Comparison of ENCODE assay signal across 25 mouse cellular contexts in genomic region chr11:75684462-75684861, GRCm38 (mm10). TPM values are rescaled to one million over a fixed set of nuclear protein-coding genes. Genes with fewer than 3 reads are reported as not detected.
DNase-seq lines count a peak whose midpoint lies in the region; ATAC-seq and TF ChIP-seq lines count a peak whose summit lies in the region.
"Had no signal": no experiment of that assay in that cellular context is flagged by ENCODE, and none has a peak within 500 bp of the region (broad histone marks: within the 10 kb centered on the region; RNA-seq: fewer than 3 reads in every experiment).

No protein-coding gene starts in this region.

- intact Hi-C loops in heart, adult 2 months (cut with DNase I), result no loop called here

- H3K27ac ChIP-seq in heart, adult 2 months, result no peak overlapping the region
- H3K27ac ChIP-seq in heart, embryonic 11.5 days (ENCODE audit: low read depth, low read length), result no peak overlapping the region
- H3K27ac ChIP-seq in liver, postnatal 0 days (ENCODE audit: low read depth), result no peak overlapping the region
- H3K27ac ChIP-seq in liver, embryonic 12.5 days, result no peak overlapping the region
- H3K27ac ChIP-seq in CH12.LX (ENCODE audit: insufficient read depth, low read depth), result no peak overlapping the region
- no peak overlapping the region for H3K27ac ChIP-seq in hindbrain, embryonic 12.5 days
- H3K27ac ChIP-seq: forebrain, embryonic 10.5 days; midbrain, embryonic 10.5 days; neural tube, embryonic 15.5 days had no signal

- dilution Hi-C loops in CH12.LX (cut with MboI; ENCODE audit: extremely low pct_ligation_motif_present, extremely low pct_unique_long_range_greater_than_20kb, low sequenced_read_pairs), result no loop called here

- ATAC-seq in heart, embryonic 11.5 days (replicated peaks; ENCODE audit: insufficient number of reproducible peaks, low FRiP score, low TSS enrichment), result no peak
- ATAC-seq in liver, postnatal 0 days, result no peak
- ATAC-seq in liver, embryonic 12.5 days, result no peak
- ATAC-seq in hindbrain, embryonic 12.5 days (ENCODE audit: low FRiP score), result no peak
- ATAC-seq: activated CD4-positive, CD25-positive, alpha-beta regulatory T cell, adult 4 months; inflammation-experienced regulatory T-cells, adult 6 months had no signal

- H3K9ac ChIP-seq in heart, adult 2 months (ENCODE audit: low read depth, low read length), result no peak overlapping the region
- no peak overlapping the region for H3K9ac ChIP-seq in heart, embryonic 11.5 days (ENCODE audit: low read depth, low read length)
- H3K9ac ChIP-seq in liver, postnatal 0 days (replicated peaks), result no peak overlapping the region
- H3K9ac ChIP-seq in liver, embryonic 12.5 days, result no peak overlapping the region
- no peak overlapping the region for H3K9ac ChIP-seq in CH12.LX (ENCODE audit: insufficient read depth, low read depth)
- no peak overlapping the region for H3K9ac ChIP-seq in hindbrain, embryonic 12.5 days
- H3K9ac ChIP-seq: heart, embryonic 12.5 days; lung, embryonic 14.5 days had no signal

- no peaks in the 10 kb centered on the region for H3K27me3 ChIP-seq in heart, adult 2 months (ENCODE audit: control insufficient read depth, insufficient read depth, low read length)
- no peaks in the 10 kb centered on the region for H3K27me3 ChIP-seq in heart, embryonic 11.5 days (ENCODE audit: control insufficient read depth, insufficient read depth, low read length)
- no peaks in the 10 kb centered on the region for H3K27me3 ChIP-seq in liver, postnatal 0 days (ENCODE audit: insufficient read depth, low read length)
- H3K27me3 ChIP-seq in liver, embryonic 12.5 days (replicated peaks), result no peaks in the 10 kb centered on the region
- no peaks in the 10 kb centered on the region for H3K27me3 ChIP-seq in CH12.LX (replicated peaks)
- no peaks in the 10 kb centered on the region for H3K27me3 ChIP-seq in hindbrain, embryonic 12.5 days
- H3K27me3 ChIP-seq: heart, embryonic 12.5 days; neural tube, embryonic 15.5 days had no signal

- no peaks in the 10 kb centered on the region for H3K9me3 ChIP-seq in heart, embryonic 11.5 days (replicated peaks; ENCODE audit: control insufficient read depth, low read length)
- H3K9me3 ChIP-seq in liver, postnatal 0 days (ENCODE audit: low read length), result no peaks in the 10 kb centered on the region
- no peaks in the 10 kb centered on the region for H3K9me3 ChIP-seq in liver, embryonic 12.5 days (replicated peaks)
- H3K9me3 ChIP-seq in CH12.LX (replicated peaks; ENCODE audit: low read length), result no peaks in the 10 kb centered on the region
- no peaks in the 10 kb centered on the region for H3K9me3 ChIP-seq in hindbrain, embryonic 12.5 days (replicated peaks)
- H3K9me3 ChIP-seq: forebrain, embryonic 10.5 days; heart, embryonic 12.5 days; midbrain, embryonic 10.5 days; neural tube, embryonic 15.5 days had no signal

- H3K4me2 ChIP-seq in heart, embryonic 11.5 days, result no peak overlapping the region
- no peak overlapping the region for H3K4me2 ChIP-seq in liver, postnatal 0 days (ENCODE audit: low read depth, low read length)
- no peak overlapping the region for H3K4me2 ChIP-seq in liver, embryonic 12.5 days
- H3K4me2 ChIP-seq in CH12.LX (ENCODE audit: insufficient read depth, low read depth, poor library complexity, severe bottlenecking), result no peak overlapping the region
- H3K4me2 ChIP-seq in hindbrain, embryonic 12.5 days (replicated peaks), result no peak overlapping the region
- H3K4me2 ChIP-seq: heart, embryonic 12.5 days; lung, embryonic 14.5 days; neural tube, embryonic 15.5 days had no signal

- no peak for DNase-seq in heart, adult 2 months
- no peak for DNase-seq in liver, postnatal 0 days
- DNase-seq in CH12.LX (ENCODE audit: extremely low read depth) (peak; percentile 17), R1 (ENCODE audit: low read depth, low spot score) (peak; percentile 52)
- no peak for DNase-seq in layer of hippocampus, adult 8-10 months (ENCODE audit: low spot score in 2 of 2)
- DNase-seq: adrenal gland, adult 8-10 months; cerebellum, adult 11-12 months; heart, postnatal 14 days; kidney, adult 9 months; kidney, postnatal 4 days; lung, embryonic 14.5 days; lung, postnatal 36 days; right cerebral cortex, adult 18-20 months; right cerebral cortex, postnatal 4 days; thymus, adult 2 months; thymus, postnatal 4 days had no signal

- peaks cover 45% of the 10 kb centered on the region for H3K36me3 ChIP-seq in heart, adult 2 months (ENCODE audit: control insufficient read depth, insufficient read depth, low read length)
- H3K36me3 ChIP-seq in heart, embryonic 11.5 days (ENCODE audit: control insufficient read depth, insufficient read depth, low read length), result no peaks in the 10 kb centered on the region
- peaks cover 24% of the 10 kb centered on the region for H3K36me3 ChIP-seq in liver, postnatal 0 days (replicated peaks; ENCODE audit: insufficient read depth, low read length)
- H3K36me3 ChIP-seq in liver, embryonic 12.5 days, result peaks cover 60% of the 10 kb centered on the region
- peaks cover 12 to 64% of the 10 kb centered on the region in 2 experiments for H3K36me3 ChIP-seq in CH12.LX (replicated peaks in 1 of 2; ENCODE audit: control insufficient read depth in 1 of 2, insufficient read depth in 1 of 2, low read length in 1 of 2)
- H3K36me3 ChIP-seq in hindbrain, embryonic 12.5 days, result peaks cover 10% of the 10 kb centered on the region; the same call in 1 of the 2 replicates

- 76% methylated on average over 5 of the region's 5 CpGs for WGBS in heart, adult 2 months
- 94% methylated on average over 5 of the region's 5 CpGs for WGBS in heart, embryonic 11.5 days (ENCODE audit: insufficient replicate concordance)
- WGBS in liver, postnatal 0 days (ENCODE audit: insufficient replicate concordance), result 95% methylated on average over 5 of the region's 5 CpGs
- 87% methylated on average over 5 of the region's 5 CpGs for WGBS in liver, embryonic 12.5 days (ENCODE audit: insufficient replicate concordance)
- WGBS in hindbrain, embryonic 12.5 days, result 94% methylated on average over 5 of the region's 5 CpGs

- in situ Hi-C loops in CH12.LX (cut with MboI; ENCODE audit: low pct_ligation_motif_present, low pct_unique_long_range_greater_than_20kb, low sequenced_read_pairs), result no loop called here

- H3K4me3 ChIP-seq in heart, adult 2 months, result no peak overlapping the region
- H3K4me3 ChIP-seq in heart, embryonic 11.5 days (ENCODE audit: low read depth, low read length), result no peak overlapping the region
- no peak overlapping the region for H3K4me3 ChIP-seq in liver, postnatal 0 days (ENCODE audit: low read depth, low read length)
- no peak overlapping the region for H3K4me3 ChIP-seq in liver, embryonic 12.5 days
- no peak overlapping the region for H3K4me3 ChIP-seq in CH12.LX (replicated peaks in 1 of 3; ENCODE audit: low read depth in 2 of 3, low read length in 2 of 3, poor library complexity in 1 of 3)
- H3K4me3 ChIP-seq in hindbrain, embryonic 12.5 days, result no peak overlapping the region
- H3K4me3 ChIP-seq: forebrain, embryonic 10.5 days; heart, embryonic 12.5 days; midbrain, embryonic 10.5 days; neural tube, embryonic 15.5 days had no signal

- H3K4me1 ChIP-seq in heart, adult 2 months (ENCODE audit: control insufficient read depth, insufficient read depth, low read length), result peaks cover 11% of the 10 kb centered on the region
- H3K4me1 ChIP-seq in heart, embryonic 11.5 days (ENCODE audit: control insufficient read depth, insufficient read depth, low read length), result peaks cover 18% of the 10 kb centered on the region
- peaks cover 20% of the 10 kb centered on the region for H3K4me1 ChIP-seq in liver, postnatal 0 days (ENCODE audit: insufficient read depth)
- H3K4me1 ChIP-seq in liver, embryonic 12.5 days, result peaks cover 50% of the 10 kb centered on the region
- H3K4me1 ChIP-seq in CH12.LX (ENCODE audit: control insufficient read depth in 1 of 2, insufficient read depth in 2 of 2), result peaks cover 12 to 65% of the 10 kb centered on the region in 2 experiments
- peaks cover 13% of the 10 kb centered on the region for H3K4me1 ChIP-seq in hindbrain, embryonic 12.5 days

- no peak; the same call in 1 of the 2 replicates for TF ChIP-seq RAD21 in CH12.LX (IDR thresholded peaks at IDR 0.05; ENCODE audit: low read depth, low read length)

- TF ChIP-seq POLR2A in heart, adult 2 months (IDR thresholded peaks at IDR 0.05; ENCODE audit: insufficient read depth, low read depth, low read length), result no peak
- TF ChIP-seq POLR2A in CH12.LX (IDR thresholded peaks at IDR 0.05; ENCODE audit: low read depth, low read length), result no peak

- no peak for TF ChIP-seq EP300 in heart, adult 2 months (IDR thresholded peaks at IDR 0.05; ENCODE audit: insufficient read depth, low read depth, low read length)
- TF ChIP-seq EP300 in liver, postnatal 0 days (IDR thresholded peaks at IDR 0.05; ENCODE audit: low read depth), result no peak
- TF ChIP-seq EP300 in CH12.LX (IDR thresholded peaks at IDR 0.05; ENCODE audit: low read length), result no peak

- TF ChIP-seq CTCF in heart, adult 2 months (IDR thresholded peaks at IDR 0.05), result peak; percentile 39; the same call in 1 of the 2 replicates
- TF ChIP-seq CTCF in liver, postnatal 0 days (IDR thresholded peaks at IDR 0.05; ENCODE audit: low read depth), result peak; percentile 33; the same call in 1 of the 2 replicates
- TF ChIP-seq CTCF in CH12.LX (conservative IDR thresholded peaks at IDR 0.05 in 1 of 2, IDR thresholded peaks at IDR 0.05 in 1 of 2; ENCODE audit: low read depth in 2 of 2, low read length in 2 of 2), result no peak

- H3K79me2 ChIP-seq in heart, adult 2 months (replicated peaks; ENCODE audit: control insufficient read depth, insufficient read depth, low read length), result peaks cover 9% of the 10 kb centered on the region
- peaks cover 97% of the 10 kb centered on the region for H3K79me2 ChIP-seq in CH12.LX (replicated peaks; ENCODE audit: control insufficient read depth, extremely low read depth, insufficient read depth, poor library complexity, severe bottlenecking)

RNA-seq across cellular contexts. Expression of gene Crk, which starts 5.4 kb away (rescaled TPM):
- 10 to 100 TPM; 82.9 to 90.3 TPM for total RNA-seq in heart, adult 2 months (2021)
- polyA plus RNA-seq in heart, adult 2 months (2012; rRNA removed), result 27.6 and 64.4 TPM in 2 replicates
- polyA plus RNA-seq in heart, embryonic 11.5 days (2014; fragmentation: Nextera tagmentation; extraction: Ambion mirVana), result 90.3 and 97.4 TPM in 2 replicates
- 35.0 and 36.0 TPM in 2 replicates for polyA plus RNA-seq in liver, postnatal 0 days (2015; fragmentation: Nextera tagmentation; extraction: Ambion mirVana)
- 50.2 and 53.6 TPM in 2 replicates for polyA plus RNA-seq in liver, embryonic 12.5 days (2016; fragmentation: Nextera tagmentation; extraction: Ambion mirVana)
- 37.8 and 42.2 TPM in 2 replicates for total RNA-seq in CH12.LX (2012; rRNA removed)
- total RNA-seq in CH12.LX (2014; rRNA removed), result 39.9 and 44.3 TPM in 2 replicates
- 44.6 and 46.1 TPM in 2 replicates for polyA plus RNA-seq in CH12.LX (2012; ENCODE audit: insufficient read length, low read depth)
- polyA plus RNA-seq in hindbrain, embryonic 12.5 days (2016; fragmentation: Nextera tagmentation; extraction: Ambion mirVana), result 136 and 138 TPM in 2 replicates
- 100 to 1,000 TPM; 111 to 128 (median 120) TPM for total RNA-seq in layer of hippocampus, adult 8-10 months (2022)

RNA-seq across cellular contexts. Expression of gene Myo1c, which starts 34.2 kb away (rescaled TPM):
- total RNA-seq in heart, adult 2 months (2021), result 100 to 1,000 TPM in 1 of 2 experiments, 10 to 100 TPM in 1; 96.9 to 105 TPM
- 68.7 and 94.7 TPM in 2 replicates for polyA plus RNA-seq in heart, adult 2 months (2012; rRNA removed)
- 33.0 and 54.5 TPM in 2 replicates for polyA plus RNA-seq in heart, embryonic 11.5 days (2014; fragmentation: Nextera tagmentation; extraction: Ambion mirVana)
- 19.4 and 22.4 TPM in 2 replicates for polyA plus RNA-seq in liver, postnatal 0 days (2015; fragmentation: Nextera tagmentation; extraction: Ambion mirVana)
- polyA plus RNA-seq in liver, embryonic 12.5 days (2016; fragmentation: Nextera tagmentation; extraction: Ambion mirVana), result 34.6 and 35.5 TPM in 2 replicates
- total RNA-seq in CH12.LX (2012; rRNA removed) (41.1 and 47.3 TPM in 2 replicates), CH12.LX (2014; rRNA removed) (21.9 and 24.8 TPM in 2 replicates)
- 46.6 and 52.0 TPM in 2 replicates for polyA plus RNA-seq in CH12.LX (2012; ENCODE audit: insufficient read length, low read depth)
- polyA plus RNA-seq in hindbrain, embryonic 12.5 days (2016; fragmentation: Nextera tagmentation; extraction: Ambion mirVana), result 18.7 and 19.3 TPM in 2 replicates
- total RNA-seq in layer of hippocampus, adult 8-10 months (2022), result 10 to 100 TPM; 17.0 to 24.3 (median 20.5) TPM

RNA-seq across cellular contexts. Expression of gene Ywhae, which starts 48.2 kb away (rescaled TPM):
- 100 to 1,000 TPM; 503 to 554 TPM for total RNA-seq in heart, adult 2 months (2021)
- polyA plus RNA-seq in heart, adult 2 months (2012; rRNA removed), result 206 and 352 TPM in 2 replicates
- 893 and 924 TPM in 2 replicates for polyA plus RNA-seq in heart, embryonic 11.5 days (2014; fragmentation: Nextera tagmentation; extraction: Ambion mirVana)
- polyA plus RNA-seq in liver, postnatal 0 days (2015; fragmentation: Nextera tagmentation; extraction: Ambion mirVana), result 190 and 204 TPM in 2 replicates
- 405 and 415 TPM in 2 replicates for polyA plus RNA-seq in liver, embryonic 12.5 days (2016; fragmentation: Nextera tagmentation; extraction: Ambion mirVana)
- total RNA-seq in CH12.LX (2012; rRNA removed) (348 and 421 TPM in 2 replicates), CH12.LX (2014; rRNA removed) (129 and 130 TPM in 2 replicates)
- polyA plus RNA-seq in CH12.LX (2012; ENCODE audit: insufficient read length, low read depth), result 1,436 and 1,665 TPM in 2 replicates
- 1,318 and 1,416 TPM in 2 replicates for polyA plus RNA-seq in hindbrain, embryonic 12.5 days (2016; fragmentation: Nextera tagmentation; extraction: Ambion mirVana)
- 1,000 to 10,000 TPM; 1,071 to 1,270 (median 1,168) TPM for total RNA-seq in layer of hippocampus, adult 8-10 months (2022)

RNA-seq across cellular contexts. Expression of gene Inpp5k, which starts 53.7 kb away (rescaled TPM):
- 10 to 100 TPM; 24.5 to 30.2 TPM for total RNA-seq in heart, adult 2 months (2021)
- polyA plus RNA-seq in heart, adult 2 months (2012; rRNA removed), result 42.8 and 59.8 TPM in 2 replicates
- 19.7 and 21.0 TPM in 2 replicates for polyA plus RNA-seq in heart, embryonic 11.5 days (2014; fragmentation: Nextera tagmentation; extraction: Ambion mirVana)
- polyA plus RNA-seq in liver, postnatal 0 days (2015; fragmentation: Nextera tagmentation; extraction: Ambion mirVana), result 16.7 TPM in 2 replicates
- polyA plus RNA-seq in liver, embryonic 12.5 days (2016; fragmentation: Nextera tagmentation; extraction: Ambion mirVana), result 15.0 and 15.8 TPM in 2 replicates
- 25.5 and 31.2 TPM in 2 replicates for total RNA-seq in CH12.LX (2012; rRNA removed)
- total RNA-seq in CH12.LX (2014; rRNA removed), result 40.7 and 41.9 TPM in 2 replicates
- polyA plus RNA-seq in CH12.LX (2012; ENCODE audit: insufficient read length, low read depth), result 30.5 and 35.6 TPM in 2 replicates
- 28.7 and 30.3 TPM in 2 replicates for polyA plus RNA-seq in hindbrain, embryonic 12.5 days (2016; fragmentation: Nextera tagmentation; extraction: Ambion mirVana)
- 10 to 100 TPM; 45.1 to 54.5 (median 50.2) TPM for total RNA-seq in layer of hippocampus, adult 8-10 months (2022)

Comparison
In these comparisons a context has a peak if more than half of its experiments do, and no peak if none do; other contexts are left out.
1. DNase-seq: peak in CH12.LX (single experiment) and R1 (single experiment); none in heart, adult 2 months (0 of 2), liver, postnatal 0 days (single experiment) and layer of hippocampus, adult 8-10 months (0 of 2).
2. CTCF ChIP-seq: peak in heart, adult 2 months (single experiment) and liver, postnatal 0 days (single experiment); none in CH12.LX (0 of 2).